Mouse (Mus musculus): ENCODE measurements around the gene Spag9.

DNA sequence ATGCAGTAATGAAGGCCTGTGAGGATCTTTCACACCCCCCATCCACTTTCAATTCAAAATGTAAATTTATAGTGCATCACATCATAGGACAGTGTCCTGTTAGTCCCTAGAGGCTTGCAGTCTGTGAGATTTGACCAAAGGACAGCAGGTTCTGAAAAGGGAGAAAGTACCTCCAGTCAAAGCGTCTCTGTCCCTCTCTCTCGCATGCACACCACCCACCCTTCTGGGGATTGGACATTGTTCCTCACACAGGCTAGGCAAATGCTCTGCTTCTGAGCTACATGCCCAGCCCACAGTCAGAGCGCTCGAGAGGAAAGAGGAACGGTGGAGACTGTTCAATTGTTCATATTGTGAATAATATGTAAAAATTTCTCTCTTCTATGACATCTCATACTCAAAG is 119.5 kb downstream of the Spag9 start:
- TF ChIP-seq MAX (IDR thresholded peaks at IDR 0.05): no peak
- TF ChIP-seq CTCF (IDR thresholded peaks at IDR 0.05; ENCODE audit: control insufficient read depth, insufficient read depth, insufficient read length): no peak
- no peak for TF ChIP-seq CEBPB (IDR thresholded peaks at IDR 0.05; ENCODE audit: low read depth)
- TF ChIP-seq USF1 (IDR thresholded peaks at IDR 0.05; ENCODE audit: low read depth): no peak
